Mouse (Mus musculus) ES-Bruce4 (cell line): Measurements from ENCODE around the gene Adamtsl5. TPM values are rescaled to one million over a fixed set of nuclear protein-coding genes. Genes with fewer than 3 reads are reported as not detected.
A peak's percentile ranks its signal among the peaks of the same experiment; 100 is the strongest.

ENCODE experiments used
- H3K27ac ChIP-seq: 2 replicates; pipeline ENCODE4 v1.5.1; 2012; ENCODE audit warnings: low read length, inconsistent platforms; ENCODE audit not compliant: insufficient read depth
- H3K27me3 ChIP-seq: 2 replicates; pipeline ENCODE4 v1.6.1; 2012; ENCODE audit warnings: mild to moderate bottlenecking, low read length, inconsistent platforms; ENCODE audit not compliant: control insufficient read depth, poor library complexity, insufficient read depth, severe bottlenecking
- H3K36me3 ChIP-seq: 2 replicates; pipeline ENCODE4 v1.6.1; 2012; ENCODE audit warnings: inconsistent platforms, mild to moderate bottlenecking, low read length, moderate library complexity; ENCODE audit not compliant: control insufficient read depth, poor library complexity, insufficient read depth, severe bottlenecking
- H3K4me1 ChIP-seq: one replicate; pipeline ENCODE4 v1.8.1; 2011; ENCODE audit warnings: low read length; ENCODE audit not compliant: control insufficient read depth, insufficient read depth
- H3K4me3 ChIP-seq: 2 replicates; pipeline ENCODE4 v1.5.1; 2011; ENCODE audit warnings: low read depth, mild to moderate bottlenecking, low read length
- H3K9ac ChIP-seq: 2 replicates; pipeline ENCODE4 v1.6.1; 2012; ENCODE audit warnings: low read depth, mild to moderate bottlenecking, inconsistent platforms; ENCODE audit not compliant: poor library complexity, severe bottlenecking
- H3K9me3 ChIP-seq: replicated peaks from 2 replicates; pipeline ENCODE4 v1.6.1; 2012; ENCODE audit warnings: mild to moderate bottlenecking, low read length, inconsistent platforms; ENCODE audit not compliant: control insufficient read depth, poor library complexity, insufficient read depth, severe bottlenecking
- CTCF ChIP-seq: IDR thresholded peaks from one replicate; pipeline ENCODE4 v1.8.1; 2011; ENCODE audit warnings: low read depth, low read length
- EP300 ChIP-seq: IDR thresholded peaks from 2 replicates; pipeline ENCODE4 v1.6.1; 2011; ENCODE audit warnings: low read depth, low read length; ENCODE audit not compliant: insufficient read depth
- POLR2A ChIP-seq: IDR thresholded peaks from one replicate; pipeline ENCODE4 v1.8.1; 2011; ENCODE audit warnings: low read length; ENCODE audit not compliant: insufficient read depth
- polyA plus RNA-seq: library from polyadenylated mRNA; stranded (reverse); fragments of >200 nt; gene quantifications from 2 replicates; pipeline ENCODE4 v1.2.4, GENCODE M21; 2011; ENCODE audit warnings: low read depth; ENCODE audit not compliant: missing spikeins, insufficient read depth, insufficient read length

Gene Adamtsl5
- polyA plus RNA-seq, 1 experiment: 3.8 TPM

DNA sequence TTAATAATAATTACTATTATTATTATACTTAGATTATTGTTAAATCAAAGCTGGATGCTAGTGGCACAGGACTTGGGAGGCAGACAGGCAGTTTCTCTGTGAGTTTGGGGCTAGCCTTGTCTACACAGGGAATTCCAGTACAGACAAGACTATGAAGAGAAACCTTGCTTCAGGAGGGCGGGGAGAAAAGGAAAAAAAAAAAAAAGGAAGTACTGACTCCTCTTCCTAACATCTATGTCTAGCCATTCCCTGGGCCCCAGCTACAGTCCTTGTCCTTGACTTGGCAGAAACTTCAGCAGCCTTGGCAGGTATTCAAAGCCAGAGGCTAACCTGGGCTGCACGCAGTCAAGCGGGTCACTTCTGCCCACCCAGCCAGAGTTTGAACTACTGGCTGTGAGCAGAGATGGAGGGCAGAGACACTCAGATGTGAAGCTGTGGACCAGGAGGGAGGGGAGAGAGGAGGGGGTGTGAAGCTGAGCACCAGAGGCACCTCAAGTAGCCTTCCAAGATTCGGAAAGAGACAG is 41.0 kb upstream of the Adamtsl5 start:
- no peaks in the 10 kb centered on the region for H3K9me3 ChIP-seq
- H3K36me3 ChIP-seq: peaks cover 16% of the 10 kb centered on the region
- H3K27ac ChIP-seq: no peak overlapping the region
- H3K9ac ChIP-seq: no peak overlapping the region
- no peak overlapping the region for H3K4me3 ChIP-seq
- TF ChIP-seq POLR2A (no peak), EP300 (no peak), CTCF (no peak)
- no peaks in the 10 kb centered on the region for H3K27me3 ChIP-seq
- peaks cover 5% of the 10 kb centered on the region for H3K4me1 ChIP-seq

DNA sequence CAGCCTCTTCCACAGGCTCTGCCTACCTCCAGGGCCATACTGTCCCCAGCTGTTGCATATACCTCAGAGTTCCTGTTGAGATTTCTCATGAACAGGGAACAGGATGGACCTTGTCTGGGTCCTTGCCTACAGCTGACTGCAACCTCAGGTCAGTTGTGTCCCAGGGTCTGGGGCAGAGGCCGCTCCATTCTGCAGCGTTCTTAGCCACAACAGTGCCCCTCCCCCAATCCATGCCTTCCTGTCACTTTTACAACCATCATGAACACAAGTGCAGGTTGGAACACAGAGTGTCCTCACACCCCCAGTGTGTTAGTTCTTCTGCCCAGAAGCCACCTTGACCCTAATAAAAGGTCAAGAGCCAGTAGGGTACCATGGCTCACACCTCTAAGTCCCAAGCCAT is 40.5 kb upstream of the Adamtsl5 start:
- Histone ChIP-seq H3K27ac (no peak overlapping the region), H3K4me1 (peaks cover 6% of the 10 kb centered on the region)

DNA sequence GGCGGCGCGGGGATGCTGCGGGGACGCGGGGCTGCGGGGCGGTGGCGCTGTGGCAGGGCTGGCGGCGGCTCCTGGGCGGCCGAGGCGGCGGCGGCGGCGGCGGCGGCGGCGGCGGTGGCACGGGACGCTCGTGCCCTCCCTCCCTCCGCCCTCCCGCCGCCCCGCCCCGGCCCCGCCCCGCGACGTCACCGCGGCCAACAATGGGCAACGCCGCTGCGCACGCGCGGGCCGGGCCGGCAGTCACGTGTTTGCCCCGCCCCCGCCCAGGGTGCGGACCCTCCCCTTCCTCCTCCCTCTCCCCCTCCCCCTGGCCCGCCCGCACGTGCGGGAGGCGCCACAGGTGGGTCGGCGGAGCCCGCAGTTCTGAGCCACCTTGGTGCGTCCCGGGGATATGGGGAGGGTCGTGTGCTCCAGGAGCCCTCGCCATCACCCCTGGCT is 39.3 kb upstream of the Adamtsl5 start, which contains the start of gene Mex3d:
Mex3d (minus strand) TSS at position 138 of the 438 bp plus-strand sequence.
- H3K9ac ChIP-seq: peak within 1 kb of the TSS; percentile 91
- H3K4me1 ChIP-seq: peaks cover 8% of the 10 kb centered on the region
- no peaks in the 10 kb centered on the region for H3K9me3 ChIP-seq
- TF ChIP-seq EP300 (no peak), POLR2A (peak; percentile 86)
- peak within 1 kb of the TSS; percentile 17; the same call in 1 of the 2 replicates for H3K27ac ChIP-seq
- H3K27me3 ChIP-seq: no peaks in the 10 kb centered on the region
- H3K4me3 ChIP-seq: peak within 1 kb of the TSS; percentile 85
- H3K36me3 ChIP-seq: peaks cover 4% of the 10 kb centered on the region

More for the DNA sequence above, 40.5 kb upstream of the Adamtsl5 start:
- Histone ChIP-seq H3K27me3 (no peaks in the 10 kb centered on the region), H3K4me3 (no peak overlapping the region), H3K9ac (no peak overlapping the region; the same call in 1 of the 2 replicates), H3K9me3 (no peaks in the 10 kb centered on the region), H3K36me3 (peaks cover 15% of the 10 kb centered on the region)
- TF ChIP-seq CTCF: no peak
- no peak for TF ChIP-seq EP300

DNA sequence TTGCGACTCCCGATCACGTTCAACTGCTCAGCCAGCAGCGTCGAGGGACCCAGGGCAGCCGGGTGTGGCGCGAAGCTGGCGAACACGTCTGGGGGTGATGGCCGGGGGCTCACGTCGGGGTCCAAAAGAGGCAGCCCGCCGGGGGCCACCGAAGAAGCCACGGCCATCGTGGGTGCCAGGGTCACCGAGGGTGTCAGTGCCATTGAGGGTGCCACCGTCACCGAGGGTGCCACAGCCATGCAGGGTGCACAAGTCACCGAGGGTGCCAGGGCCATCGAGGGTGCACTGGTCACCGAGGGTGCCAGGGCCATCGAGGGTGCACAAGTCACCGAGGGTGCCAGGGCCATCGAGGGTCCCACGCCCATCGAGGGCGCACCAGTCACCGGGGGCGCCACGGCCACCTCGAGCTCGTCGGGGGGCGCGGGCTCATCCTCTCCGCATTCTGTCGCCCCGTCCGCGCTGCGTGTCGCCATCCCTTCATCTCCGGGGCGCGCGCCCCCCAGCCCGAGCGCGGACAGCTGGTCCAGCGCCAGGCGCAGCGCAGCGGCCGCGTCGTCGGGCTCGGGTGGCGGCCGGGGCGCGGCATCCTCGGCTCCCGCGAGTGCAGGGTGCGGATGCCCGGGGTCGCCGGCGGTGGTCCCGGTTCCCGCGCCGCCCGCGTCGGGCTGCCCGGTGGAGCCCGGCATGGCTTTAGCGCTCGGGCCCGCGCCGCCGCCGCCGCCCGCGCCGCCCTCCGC is 38.7 kb upstream of the Adamtsl5 start:
- Histone ChIP-seq H3K27me3 (no peaks in the 10 kb centered on the region), H3K9me3 (no peaks in the 10 kb centered on the region), H3K36me3 (no peaks in the 10 kb centered on the region; the same call in none of the 2 replicates), H3K9ac (peak overlapping the region; percentile 91), H3K4me1 (peaks cover 8% of the 10 kb centered on the region), H3K4me3 (peak overlapping the region; percentile 82), H3K27ac (no peak overlapping the region)
- TF ChIP-seq CTCF: no peak
- no peak for TF ChIP-seq EP300
- TF ChIP-seq POLR2A: no peak

DNA sequence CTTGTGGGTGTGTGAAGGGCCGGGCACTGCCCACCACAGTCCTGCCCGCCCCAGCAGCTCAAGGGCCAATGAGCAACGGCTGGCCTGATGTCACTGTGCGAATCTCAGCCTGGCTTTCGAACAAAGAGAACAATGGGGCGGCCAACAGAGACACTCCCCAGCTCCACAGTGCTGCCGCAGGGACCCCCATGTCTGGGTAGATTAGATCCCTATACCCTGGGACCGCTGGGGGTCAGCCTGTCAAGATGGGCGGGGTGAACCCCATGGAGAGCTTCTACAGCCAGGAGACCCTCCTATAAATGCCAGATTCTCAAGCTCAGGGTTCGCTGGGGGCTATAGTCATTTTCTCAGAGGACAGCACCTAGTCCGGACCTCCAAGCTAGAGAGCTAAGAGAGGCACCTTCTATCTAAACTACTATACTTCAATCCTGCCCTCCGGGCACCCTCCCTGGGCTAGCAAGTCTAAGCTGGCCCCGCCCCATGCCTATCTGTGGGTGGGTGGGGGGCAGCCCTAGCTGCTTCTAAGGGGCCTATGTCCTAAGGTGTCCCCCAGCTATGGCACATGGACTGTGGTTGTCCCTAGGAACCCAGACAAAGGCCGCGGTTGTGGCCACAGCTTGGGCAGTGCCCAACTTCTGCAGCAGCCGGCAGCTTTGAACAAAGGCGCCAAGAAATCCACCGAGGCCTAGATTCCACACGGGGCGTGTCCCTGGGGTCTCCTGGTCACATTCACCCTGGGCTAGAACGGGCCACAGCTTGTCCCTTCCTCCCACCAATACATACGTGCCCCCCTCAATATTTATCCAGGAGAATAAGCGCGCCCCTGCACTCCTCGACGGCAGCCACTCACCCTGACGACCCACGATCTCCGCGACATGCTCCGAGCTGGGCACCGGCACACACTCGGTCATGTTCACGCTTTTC is 37.9 kb upstream of the Adamtsl5 start:
- no peaks in the 10 kb centered on the region for H3K36me3 ChIP-seq
- TF ChIP-seq CTCF: no peak
- TF ChIP-seq POLR2A: no peak
- no peak overlapping the region for H3K27ac ChIP-seq
- peak overlapping the region; percentile 82 for H3K4me3 ChIP-seq
- H3K4me1 ChIP-seq: peaks cover 8% of the 10 kb centered on the region
- peak overlapping the region; percentile 91 for H3K9ac ChIP-seq
- H3K9me3 ChIP-seq: no peaks in the 10 kb centered on the region
- no peaks in the 10 kb centered on the region for H3K27me3 ChIP-seq
